Mouse (Mus musculus) midbrain, embryonic 10.5 days (tissue): Measurements from ENCODE around the gene Aspscr1. TPM values are rescaled to one million over a fixed set of nuclear protein-coding genes. Genes with fewer than 3 reads are reported as not detected.
"Not testable (repeated sequence)": the region's sequence is repeated elsewhere in the genome, so short reads cannot be mapped to it uniquely, and the experiment has no call there.

Source experiments
- DNase-seq: peaks from one replicate; pipeline ENCODE4 v3.0.0-alpha.2; 2017; ENCODE audit warnings: low spot score
- H3K27ac ChIP-seq: fragments of 300-500 bp; sonication (generic); replicated peaks from 2 replicates; pipeline ENCODE4 v1.5.1; 2016; ENCODE audit warnings: mild to moderate bottlenecking
- H3K27me3 ChIP-seq: fragments of 300-500 bp; sonication (generic); 2 replicates; pipeline ENCODE4 v1.6.1; 2016; ENCODE audit warnings: low read depth, mild to moderate bottlenecking; ENCODE audit not compliant: poor library complexity, severe bottlenecking
- H3K36me3 ChIP-seq: fragments of 300-500 bp; sonication (generic); 2 replicates; pipeline ENCODE4 v1.6.1; 2016; ENCODE audit warnings: mild to moderate bottlenecking, moderate library complexity
- H3K4me1 ChIP-seq: fragments of 300-500 bp; sonication (generic); 2 replicates; pipeline ENCODE4 v1.6.1; 2016
- H3K4me3 ChIP-seq: fragments of 300-500 bp; sonication (generic); 2 replicates; pipeline ENCODE4 v1.5.1; 2016; ENCODE audit warnings: mild to moderate bottlenecking, moderate library complexity
- H3K9me3 ChIP-seq: fragments of 300-500 bp; sonication (generic); replicated peaks from 2 replicates; pipeline ENCODE4 v1.6.1; 2016; ENCODE audit warnings: mild to moderate bottlenecking
- WGBS: fragments of 180-500 bp; shearing (Covaris S2); methylation state at CpG from one replicate; pipeline ENCODE4 v1.1.7; 2016; 5-methylcytosine and 5-hydroxymethylcytosine counted together
- polyA plus RNA-seq: library from polyadenylated mRNA; unstranded; fragments of >200 nt; fragmentation: Nextera tagmentation; extraction: Ambion mirVana; gene quantifications from 2 replicates; pipeline ENCODE4 v1.2.1, GENCODE M21; 2016

Gene Aspscr1
- polyA plus RNA-seq, 1 experiment from 2014 or later, result 150 TPM

GRCm38 (mm10) chr11:120726243-120727168, 53.7 kb downstream of the Aspscr1 start:
- H3K9me3 ChIP-seq, result no peaks in the 10 kb centered on the region
- peak overlapping the region; percentile 80 for H3K4me3 ChIP-seq
- peak overlapping the region; percentile 70 for H3K27ac ChIP-seq
- H3K27me3 ChIP-seq, result peaks cover 72% of the 10 kb centered on the region
- DNase-seq, result no peak
- peaks cover 36% of the 10 kb centered on the region for H3K4me1 ChIP-seq
- H3K36me3 ChIP-seq, result no peaks in the 10 kb centered on the region
- WGBS, result 20% methylated on average over 34 of the region's 36 CpGs

GRCm38 (mm10) chr11:120727169-120727527, 54.4 kb downstream of the Aspscr1 start, which contains the start of gene Dcxr:
Dcxr (minus strand) TSS chr11:120727281.
- Histone ChIP-seq H3K9me3 (no peaks in the 10 kb centered on the region), H3K27ac (peak within 1 kb of the TSS; percentile 70), H3K4me1 (peaks cover 29% of the 10 kb centered on the region), H3K4me3 (peak within 1 kb of the TSS; percentile 80), H3K27me3 (peaks cover 69% of the 10 kb centered on the region), H3K36me3 (no peaks in the 10 kb centered on the region)
- peak; percentile 87 for DNase-seq
- WGBS, result under 1% methylated on average over 14 of the region's 14 CpGs

- no peak for DNase-seq
- Histone ChIP-seq H3K27ac (no peak overlapping the region), H3K4me3 (peak overlapping the region; percentile 80), H3K36me3 (no peaks in the 10 kb centered on the region), H3K9me3 (no peaks in the 10 kb centered on the region), H3K27me3 (peaks cover 65% of the 10 kb centered on the region), H3K4me1 (peaks cover 26% of the 10 kb centered on the region)
- 67% methylated on average over 12 of the region's 12 CpGs for WGBS
These were observed 54.8 kb downstream of the Aspscr1 start for GRCm38 (mm10) chr11:120727564-120727963.

- no peaks in the 10 kb centered on the region for H3K36me3 ChIP-seq
- H3K9me3 ChIP-seq, result no peaks in the 10 kb centered on the region
- H3K4me3 ChIP-seq, result peak overlapping the region; percentile 34; the same call in 1 of the 2 replicates
- no peak for DNase-seq
- 65% methylated on average over 11 of the region's 11 CpGs for WGBS
- H3K27me3 ChIP-seq, result peaks cover 54% of the 10 kb centered on the region
- peaks cover 24% of the 10 kb centered on the region for H3K4me1 ChIP-seq
- H3K27ac ChIP-seq, result no peak overlapping the region
These were observed 55.9 kb downstream of the Aspscr1 start for GRCm38 (mm10) chr11:120728530-120729240.

- peaks cover 51% of the 10 kb centered on the region for H3K27me3 ChIP-seq
- WGBS, result 1% methylated on average over 18 of the region's 21 CpGs
- not testable (repeated sequence) for H3K9me3 ChIP-seq, H3K36me3 ChIP-seq
- H3K4me3 ChIP-seq, result peak overlapping the region; percentile 34; the same call in 1 of the 2 replicates
- H3K27ac ChIP-seq, result 0 out of 2 replicates have a peak overlapping the region, but pooled peaks have one; percentile 49
- peak; percentile 48 for DNase-seq
- peaks cover 24% of the 10 kb centered on the region for H3K4me1 ChIP-seq
These were observed 56.8 kb downstream of the Aspscr1 start for GRCm38 (mm10) chr11:120729432-120730050.

GRCm38 (mm10) chr11:120730331-120730870, 57.6 kb downstream of the Aspscr1 start:
- 84% methylated on average over 10 of the region's 10 CpGs for WGBS
- no peak overlapping the region for H3K4me3 ChIP-seq
- peaks cover 46% of the 10 kb centered on the region for H3K27me3 ChIP-seq
- H3K36me3 ChIP-seq, result no peaks in the 10 kb centered on the region
- no peak for DNase-seq
- no peaks in the 10 kb centered on the region for H3K9me3 ChIP-seq
- H3K4me1 ChIP-seq, result peaks cover 24% of the 10 kb centered on the region
- H3K27ac ChIP-seq, result no peak overlapping the region

- H3K27me3 ChIP-seq, result peaks cover 36% of the 10 kb centered on the region
- H3K4me1 ChIP-seq, result peaks cover 19% of the 10 kb centered on the region
- DNase-seq, result no peak
- no peak overlapping the region for H3K27ac ChIP-seq
- no peaks in the 10 kb centered on the region for H3K36me3 ChIP-seq
- 88% methylated on average over 1 of the region's 1 CpGs for WGBS
- no peaks in the 10 kb centered on the region for H3K9me3 ChIP-seq
- no peak overlapping the region for H3K4me3 ChIP-seq
These were observed 58.6 kb downstream of the Aspscr1 start for GRCm38 (mm10) chr11:120731395-120731794.

- Histone ChIP-seq H3K36me3 (no peaks in the 10 kb centered on the region), H3K4me3 (no peak within 1 kb of the TSS), H3K27me3 (peaks cover 34% of the 10 kb centered on the region), H3K27ac (no peak within 1 kb of the TSS), H3K9me3 (no peaks in the 10 kb centered on the region), H3K4me1 (peaks cover 13% of the 10 kb centered on the region)
- 79% methylated on average over 12 of the region's 12 CpGs for WGBS
- DNase-seq, result no peak
These were observed 59.3 kb downstream of the Aspscr1 start, which contains the start of gene Cbr2 for GRCm38 (mm10) chr11:120731858-120732680. Cbr2 (minus strand) TSS chr11:120732114.

- Histone ChIP-seq H3K27me3 (peaks cover 25% of the 10 kb centered on the region), H3K4me3 (no peak overlapping the region), H3K9me3 (no peaks in the 10 kb centered on the region), H3K4me1 (peaks cover 9% of the 10 kb centered on the region), H3K27ac (no peak overlapping the region), H3K36me3 (no peaks in the 10 kb centered on the region)
- WGBS, result 72% methylated on average over 6 of the region's 6 CpGs
- no peak for DNase-seq
These were observed 60.7 kb downstream of the Aspscr1 start for GRCm38 (mm10) chr11:120733521-120733920.

GRCm38 (mm10) chr11:120736424-120736823, 63.7 kb downstream of the Aspscr1 start:
- H3K27me3 ChIP-seq, result 0 out of 2 replicates have a peak, but pooled peaks cover 2% of the 10 kb centered on the region
- WGBS, result 80% methylated on average over 6 of the region's 6 CpGs
- no peaks in the 10 kb centered on the region for H3K4me1 ChIP-seq
- no peak overlapping the region for H3K27ac ChIP-seq
- DNase-seq, result no peak
- no peaks in the 10 kb centered on the region for H3K9me3 ChIP-seq
- no peaks in the 10 kb centered on the region for H3K36me3 ChIP-seq
- H3K4me3 ChIP-seq, result no peak overlapping the region

- Histone ChIP-seq H3K27me3 (no peaks in the 10 kb centered on the region), H3K27ac (no peak overlapping the region), H3K36me3 (no peaks in the 10 kb centered on the region), H3K9me3 (no peaks in the 10 kb centered on the region), H3K4me1 (no peaks in the 10 kb centered on the region), H3K4me3 (no peak overlapping the region)
- 91% methylated on average over 5 of the region's 5 CpGs for WGBS
- no peak for DNase-seq
These were observed 68.2 kb downstream of the Aspscr1 start for GRCm38 (mm10) chr11:120740981-120741380.
